Mouse (Mus musculus): Measurements from ENCODE around the gene Itgb5. TPM values are rescaled to one million over a fixed set of nuclear protein-coding genes. Genes with fewer than 3 reads are reported as not detected.

The Itgb5 gene
- polyA plus RNA-seq, 1 experiment: 211 TPM

DNA sequence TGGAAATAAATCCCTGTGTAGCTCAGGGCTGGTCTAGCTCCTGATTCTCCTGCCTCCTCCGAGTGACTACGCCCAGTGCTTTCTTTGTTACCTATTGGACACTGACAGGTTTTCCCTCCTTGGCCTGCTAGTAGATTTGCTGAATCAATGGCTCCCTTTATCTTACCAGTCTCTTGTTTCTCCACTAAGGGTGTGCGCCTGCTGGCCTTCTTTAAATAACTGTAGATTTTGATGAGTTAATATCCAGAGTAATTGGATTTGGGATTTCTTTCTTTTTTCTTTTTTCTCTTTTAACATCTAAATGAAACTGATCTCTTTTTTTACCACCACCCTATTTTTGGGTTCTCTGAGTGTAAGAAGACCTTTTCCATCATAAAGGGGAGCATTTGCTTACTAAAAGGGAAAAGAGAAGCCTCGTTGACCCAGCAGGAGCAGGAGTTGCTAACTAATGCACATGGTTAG, 14.7 kb downstream of the Itgb5 start:
- no peak for TF ChIP-seq POLR2A (IDR thresholded peaks at IDR 0.05; ENCODE audit: borderline replicate concordance, low read depth, low read length)
- no peak for TF ChIP-seq CTCF (IDR thresholded peaks at IDR 0.05; ENCODE audit: low read depth, low read length)
- Histone ChIP-seq H3K4me3 (ENCODE audit: insufficient read depth, low read length) (no peak overlapping the region), H3K27ac (ENCODE audit: insufficient read depth, low read depth, low read length) (no peak overlapping the region), H3K4me1 (ENCODE audit: control insufficient read depth, insufficient read depth, low read length) (peaks cover 6% of the 10 kb centered on the region)

GRCm38 (mm10) chr16:33844866-33845265, 15.4 kb downstream of the Itgb5 start:
- no peak overlapping the region for H3K27ac ChIP-seq (ENCODE audit: insufficient read depth, low read depth, low read length)
- H3K4me1 ChIP-seq (ENCODE audit: control insufficient read depth, insufficient read depth, low read length): peaks cover 6% of the 10 kb centered on the region
- H3K4me3 ChIP-seq (ENCODE audit: insufficient read depth, low read length): no peak overlapping the region
- no peak for TF ChIP-seq CTCF (IDR thresholded peaks at IDR 0.05; ENCODE audit: low read depth, low read length)
- no peak for TF ChIP-seq POLR2A (IDR thresholded peaks at IDR 0.05; ENCODE audit: borderline replicate concordance, low read depth, low read length)

DNA sequence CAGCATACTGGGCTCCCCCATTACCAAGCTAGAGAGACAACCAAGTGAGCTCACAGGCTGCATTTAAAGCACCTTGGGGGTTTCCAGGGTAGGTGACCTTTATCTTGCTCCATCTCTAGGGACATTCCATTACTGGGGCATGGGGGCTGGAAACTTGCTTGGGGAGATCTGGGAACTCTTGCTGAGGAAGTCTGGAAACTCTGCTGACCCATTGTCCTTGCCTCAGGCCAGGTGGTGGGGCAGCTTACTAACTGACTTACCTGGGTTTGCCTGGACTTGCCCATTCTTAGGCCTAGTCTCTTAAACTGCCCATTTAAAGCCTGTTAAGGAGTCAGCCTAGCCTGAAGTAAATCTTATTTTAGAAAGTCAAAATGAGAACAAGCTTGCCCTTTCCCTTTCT, 23.8 kb downstream of the Itgb5 start:
- TF ChIP-seq POLR2A (IDR thresholded peaks at IDR 0.05; ENCODE audit: borderline replicate concordance, low read depth, low read length): no peak
- TF ChIP-seq CTCF (IDR thresholded peaks at IDR 0.05; ENCODE audit: low read depth, low read length): no peak
- H3K4me1 ChIP-seq (ENCODE audit: control insufficient read depth, insufficient read depth, low read length): peaks cover 9% of the 10 kb centered on the region

DNA sequence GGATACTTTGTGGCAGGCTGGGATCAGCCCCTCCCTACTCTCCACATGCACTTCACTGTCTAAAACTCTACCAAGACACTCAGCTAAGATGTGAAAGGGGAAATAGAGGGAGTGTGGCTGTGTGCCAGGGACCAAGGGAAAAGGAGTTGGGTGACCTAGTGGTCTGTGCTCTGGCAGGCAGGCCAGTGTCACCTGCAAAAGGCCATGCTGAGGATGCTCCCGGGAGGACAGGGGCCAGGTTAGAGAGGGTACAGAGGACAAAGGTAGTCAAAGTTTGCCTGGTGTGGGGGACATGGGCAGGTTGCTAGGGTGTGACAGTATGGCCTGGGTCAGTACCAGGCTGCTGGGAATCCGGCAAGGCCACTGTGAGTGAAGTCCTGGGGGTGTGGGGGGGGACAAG, 29.3 kb downstream of the Itgb5 start:
- no peak overlapping the region for H3K27ac ChIP-seq (ENCODE audit: insufficient read depth, low read depth, low read length)
- no peak overlapping the region for H3K4me3 ChIP-seq (ENCODE audit: insufficient read depth, low read length)
- peaks cover 29% of the 10 kb centered on the region for H3K4me1 ChIP-seq (ENCODE audit: control insufficient read depth, insufficient read depth, low read length)
- TF ChIP-seq CTCF (IDR thresholded peaks at IDR 0.05; ENCODE audit: low read depth, low read length) (no peak), POLR2A (IDR thresholded peaks at IDR 0.05; ENCODE audit: borderline replicate concordance, low read depth, low read length) (no peak)

More for the DNA sequence above, 23.8 kb downstream of the Itgb5 start:
- no peak overlapping the region for H3K4me3 ChIP-seq (ENCODE audit: insufficient read depth, low read length)
- H3K27ac ChIP-seq (ENCODE audit: insufficient read depth, low read depth, low read length): no peak overlapping the region

GRCm38 (mm10) chr16:33859380-33859779, 29.9 kb downstream of the Itgb5 start:
- Histone ChIP-seq H3K4me1 (ENCODE audit: control insufficient read depth, insufficient read depth, low read length) (peaks cover 32% of the 10 kb centered on the region), H3K4me3 (ENCODE audit: insufficient read depth, low read length) (no peak overlapping the region), H3K27ac (ENCODE audit: insufficient read depth, low read depth, low read length) (no peak overlapping the region)
- TF ChIP-seq CTCF (IDR thresholded peaks at IDR 0.05; ENCODE audit: low read depth, low read length): no peak
- no peak for TF ChIP-seq POLR2A (IDR thresholded peaks at IDR 0.05; ENCODE audit: borderline replicate concordance, low read depth, low read length)

- H3K4me3 ChIP-seq (ENCODE audit: insufficient read depth, low read length): no peak overlapping the region
- TF ChIP-seq POLR2A (IDR thresholded peaks at IDR 0.05; ENCODE audit: borderline replicate concordance, low read depth, low read length) (no peak), CTCF (IDR thresholded peaks at IDR 0.05; ENCODE audit: low read depth, low read length) (no peak)
Measured at GRCm38 (mm10) chr16:33859988-33860700, 30.7 kb downstream of the Itgb5 start.

DNA sequence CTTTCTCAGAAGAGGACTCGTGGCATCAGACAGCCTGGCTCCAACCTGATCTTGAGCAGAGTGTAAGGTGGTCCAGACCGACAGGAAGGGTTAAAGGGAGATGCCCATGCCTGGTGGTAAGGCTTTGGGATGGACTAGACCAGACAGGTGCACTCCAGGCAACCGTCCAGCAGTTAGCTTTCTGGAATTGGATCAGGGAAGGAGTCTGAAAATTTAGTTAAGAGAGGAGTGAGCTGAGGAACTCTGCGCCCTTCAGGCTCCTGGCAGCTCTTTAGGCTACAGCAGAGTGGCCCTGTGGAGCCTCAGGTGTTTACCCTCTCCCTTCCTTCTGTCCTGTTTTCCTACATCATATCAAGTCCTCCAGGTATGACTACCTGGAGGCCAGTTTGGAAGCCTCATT, 32.9 kb downstream of the Itgb5 start:
- H3K4me1 ChIP-seq (ENCODE audit: control insufficient read depth, insufficient read depth, low read length): peaks cover 27% of the 10 kb centered on the region
- H3K4me3 ChIP-seq (ENCODE audit: insufficient read depth, low read length): no peak overlapping the region
- no peak overlapping the region for H3K27ac ChIP-seq (ENCODE audit: insufficient read depth, low read depth, low read length)
- TF ChIP-seq CTCF (IDR thresholded peaks at IDR 0.05; ENCODE audit: low read depth, low read length): no peak
- no peak for TF ChIP-seq POLR2A (IDR thresholded peaks at IDR 0.05; ENCODE audit: borderline replicate concordance, low read depth, low read length)

More at GRCm38 (mm10) chr16:33859988-33860700, 30.7 kb downstream of the Itgb5 start:
- H3K4me1 ChIP-seq (ENCODE audit: control insufficient read depth, insufficient read depth, low read length): peaks cover 32% of the 10 kb centered on the region
- no peak overlapping the region for H3K27ac ChIP-seq (ENCODE audit: insufficient read depth, low read depth, low read length)

DNA sequence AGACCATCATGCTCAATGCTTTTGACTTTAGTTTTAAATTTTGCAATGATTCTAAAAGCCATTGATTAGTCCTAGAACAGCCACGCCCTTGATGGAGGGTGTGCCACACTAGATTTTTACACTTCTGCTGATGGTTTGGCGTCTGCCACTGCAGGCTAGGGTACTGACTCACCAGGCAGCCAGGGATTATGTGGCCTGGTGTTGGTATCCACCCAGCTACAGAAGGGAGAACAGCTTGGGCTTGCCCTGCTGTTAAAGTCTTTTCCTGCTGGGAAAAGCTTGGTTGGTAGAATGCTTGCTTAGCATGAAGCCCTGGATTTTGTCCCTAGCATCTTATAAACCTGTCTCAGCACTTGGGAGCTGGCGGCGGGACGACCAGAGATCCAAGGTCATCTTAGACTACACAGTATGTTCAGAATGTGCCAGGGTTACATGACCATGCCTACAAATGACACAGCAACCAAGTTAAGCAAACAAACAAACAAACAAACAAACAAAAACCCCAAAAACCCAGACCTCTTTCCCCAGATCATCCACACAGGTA, 33.8 kb downstream of the Itgb5 start:
- TF ChIP-seq POLR2A (IDR thresholded peaks at IDR 0.05; ENCODE audit: borderline replicate concordance, low read depth, low read length) (no peak), CTCF (IDR thresholded peaks at IDR 0.05; ENCODE audit: low read depth, low read length) (no peak)
- H3K27ac ChIP-seq (ENCODE audit: insufficient read depth, low read depth, low read length): no peak overlapping the region
- H3K4me3 ChIP-seq (ENCODE audit: insufficient read depth, low read length): no peak overlapping the region
- peaks cover 26% of the 10 kb centered on the region for H3K4me1 ChIP-seq (ENCODE audit: control insufficient read depth, insufficient read depth, low read length)

GRCm38 (mm10) chr16:33870224-33870785, 40.8 kb downstream of the Itgb5 start:
- H3K27ac ChIP-seq (ENCODE audit: insufficient read depth, low read depth, low read length): no peak overlapping the region
- TF ChIP-seq POLR2A (IDR thresholded peaks at IDR 0.05; ENCODE audit: borderline replicate concordance, low read depth, low read length) (no peak), CTCF (IDR thresholded peaks at IDR 0.05; ENCODE audit: low read depth, low read length) (no peak)
- H3K4me1 ChIP-seq (ENCODE audit: control insufficient read depth, insufficient read depth, low read length): peaks cover 4% of the 10 kb centered on the region
- H3K4me3 ChIP-seq (ENCODE audit: insufficient read depth, low read length): no peak overlapping the region

Data from bone marrow macrophage, adult 2 months (primary cell).